Mouse (Mus musculus) lung, embryonic 14.5 days (tissue): ENCODE results near the gene Ggn. TPM values are rescaled to one million over a fixed set of nuclear protein-coding genes. Genes with fewer than 3 reads are reported as not detected.
"Not testable (repeated sequence)": the region's sequence is repeated elsewhere in the genome, so short reads cannot be mapped to it uniquely, and the experiment has no call there.

Experiments
- ATAC-seq: fragments of 200-750 bp; cut with Nextera tagmentation; 2 replicates; pipeline ENCODE4 v1.8.0; 2017; ENCODE audit warnings: mild to moderate bottlenecking, moderate TSS enrichment, moderate library complexity; ENCODE audit not compliant: insufficient read depth
- DNase-seq: peaks from one replicate; pipeline ENCODE4 v3.0.0-alpha.2; 2015
- H3K27ac ChIP-seq: fragments of 300-500 bp; sonication (generic); 2 replicates; pipeline ENCODE4 v1.5.1; 2014; ENCODE audit warnings: low read depth, mild to moderate bottlenecking, moderate library complexity
- H3K27me3 ChIP-seq: fragments of 300-500 bp; sonication (generic); 2 replicates; pipeline ENCODE4 v1.6.1; 2014; ENCODE audit warnings: low read length, control low read depth; ENCODE audit not compliant: insufficient read depth
- H3K36me3 ChIP-seq: fragments of 300-500 bp; sonication (generic); 2 replicates; pipeline ENCODE4 v1.6.1; 2014; ENCODE audit warnings: control low read depth; ENCODE audit not compliant: insufficient read depth
- H3K4me1 ChIP-seq: fragments of 300-500 bp; sonication (generic); 2 replicates; pipeline ENCODE4 v1.6.1; 2014; ENCODE audit warnings: antibody characterized with exemption, control low read depth; ENCODE audit not compliant: insufficient read depth
- H3K4me2 ChIP-seq: fragments of 300-500 bp; sonication (generic); 2 replicates; pipeline ENCODE4 v1.6.1; 2014; ENCODE audit warnings: mild to moderate bottlenecking
- H3K4me3 ChIP-seq: fragments of 300-500 bp; sonication (generic); 2 replicates; pipeline ENCODE4 v1.5.1; 2014; ENCODE audit warnings: low read depth, low read length
- H3K9ac ChIP-seq: fragments of 300-500 bp; sonication (generic); 2 replicates; pipeline ENCODE4 v1.6.1; 2014
- H3K9me3 ChIP-seq: fragments of 300-500 bp; sonication (generic); 2 replicates; pipeline ENCODE4 v1.6.1; 2016; ENCODE audit warnings: low read depth, low read length, control low read depth
- CTCF ChIP-seq: IDR thresholded peaks from 2 replicates; pipeline ENCODE4 v1.5.1; 2016; ENCODE audit warnings: antibody characterized with exemption, low read depth
- WGBS: fragments of 180-500 bp; shearing (Covaris S2); extraction: QIAGEN DNeasy Blood & Tissue Kit; methylation state at CpG from one replicate; pipeline ENCODE4 v1.1.7; 2014; 5-methylcytosine and 5-hydroxymethylcytosine counted together
- polyA plus RNA-seq: library from polyadenylated mRNA; unstranded; fragments of >200 nt; fragmentation: Nextera tagmentation; extraction: Ambion mirVana; gene quantifications from 2 replicates; pipeline ENCODE4 v1.2.1, GENCODE M21; 2014

Gene Ggn
- polyA plus RNA-seq, 1 experiment from 2014 or later, result 0.17 TPM

DNA sequence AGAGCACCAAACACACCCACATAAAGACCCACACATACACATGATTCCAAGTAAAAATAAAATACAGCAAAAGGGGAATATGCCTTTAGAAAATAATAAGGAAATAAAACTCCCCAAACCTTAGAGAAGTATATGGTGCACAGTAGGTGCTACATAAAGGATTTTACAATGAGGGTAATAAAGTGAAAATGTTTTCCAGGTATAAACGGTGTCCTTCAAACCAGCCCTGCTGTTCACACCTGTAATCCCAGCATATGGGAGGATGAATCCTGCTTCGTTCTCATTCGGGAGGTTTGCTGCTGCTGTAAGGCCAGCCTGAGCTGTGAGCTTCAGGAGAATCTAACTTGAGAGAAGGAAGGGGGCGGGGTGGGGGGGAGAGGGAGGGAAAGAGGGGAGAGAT is 35.8 kb upstream of the Ggn start:
- Histone ChIP-seq H3K4me3 (peak overlapping the region; percentile 18), H3K9ac (peak overlapping the region; percentile 29; the same call in 1 of the 2 replicates), H3K9me3 (no peaks in the 10 kb centered on the region), H3K27me3 (no peaks in the 10 kb centered on the region), H3K27ac (no peak overlapping the region), H3K36me3 (no peaks in the 10 kb centered on the region), H3K4me2 (peak overlapping the region; percentile 59), H3K4me1 (no peaks in the 10 kb centered on the region)
- ATAC-seq (no peak), DNase-seq (no peak)
- no peak for TF ChIP-seq CTCF
- 3% methylated on average over 4 of the region's 4 CpGs for WGBS

DNA sequence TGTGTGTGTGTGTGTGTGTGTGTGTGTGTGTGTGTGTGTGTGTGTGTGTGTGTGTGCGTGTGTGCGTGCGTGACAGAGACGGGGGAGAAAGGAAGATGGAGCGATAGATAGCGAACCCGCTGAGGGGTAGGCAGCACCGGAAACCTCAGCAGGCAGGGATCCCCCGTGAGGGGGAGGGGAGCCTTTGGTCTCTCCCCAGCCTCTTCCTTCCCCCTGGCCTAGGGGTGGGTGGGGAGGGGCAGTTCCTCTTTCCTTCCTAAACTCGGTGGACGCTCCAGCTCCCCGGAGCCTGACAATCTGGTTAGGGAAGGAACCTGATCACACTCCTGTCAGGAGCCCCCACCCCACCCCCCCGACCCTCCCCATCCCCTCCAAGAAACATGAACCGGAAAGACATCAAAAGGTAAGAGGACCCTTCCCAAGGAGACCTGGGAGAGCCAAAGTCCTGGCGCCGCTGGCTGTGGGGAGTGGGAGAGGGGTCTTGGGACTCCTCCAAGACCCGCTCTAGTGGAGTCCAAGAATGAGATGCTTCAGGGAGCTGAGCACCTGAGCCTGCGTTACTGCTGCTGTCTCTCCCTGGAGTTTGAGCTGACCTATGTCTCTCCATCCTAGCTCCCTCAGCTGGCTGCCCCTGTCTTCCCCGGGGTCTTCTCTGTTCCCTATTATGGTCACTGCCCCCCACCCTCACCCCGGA is 35.2 kb upstream of the Ggn start, which contains the start of gene Rasgrp4:
Rasgrp4 (plus strand) TSS at position 159 of the 694 bp plus-strand sequence.
- no peak for TF ChIP-seq CTCF
- peak; percentile 65; the same call in 1 of the 2 replicates for ATAC-seq
- Histone ChIP-seq H3K9ac (peak within 1 kb of the TSS; percentile 29; the same call in 1 of the 2 replicates), H3K36me3 (no peaks in the 10 kb centered on the region), H3K4me3 (peak within 1 kb of the TSS; percentile 18), H3K4me1 (no peaks in the 10 kb centered on the region), H3K27ac (no peak within 1 kb of the TSS), H3K4me2 (peak within 1 kb of the TSS; percentile 59), H3K27me3 (no peaks in the 10 kb centered on the region), H3K9me3 (no peaks in the 10 kb centered on the region)
- peak; percentile 62 for DNase-seq
- WGBS, result 0% methylated on average over 17 of the region's 20 CpGs

DNA sequence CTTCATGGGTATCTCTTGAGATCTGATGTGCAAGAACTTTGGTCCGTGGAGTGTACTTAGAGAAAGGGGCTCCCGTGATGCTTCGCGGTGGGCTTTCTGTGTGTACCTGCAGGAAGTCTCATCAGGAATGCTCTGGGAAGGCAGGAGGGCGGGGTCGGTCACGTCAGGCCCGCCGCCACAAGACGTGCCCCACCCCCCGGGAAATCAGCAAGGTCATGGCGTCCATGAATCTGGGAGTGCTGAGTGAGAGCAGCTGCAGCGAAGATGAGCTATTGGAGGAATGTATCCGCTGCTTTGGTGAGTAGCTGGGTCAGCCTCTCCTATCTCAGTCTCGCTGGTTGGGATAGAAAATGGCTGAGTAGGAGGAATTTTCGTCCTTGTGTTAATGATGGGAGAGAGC is 32.6 kb upstream of the Ggn start:
- no peaks in the 10 kb centered on the region for H3K9me3 ChIP-seq
- no peak for DNase-seq
- no peak for TF ChIP-seq CTCF
- ATAC-seq, result no peak
- H3K4me2 ChIP-seq, result no peak overlapping the region
- H3K4me3 ChIP-seq, result no peak overlapping the region
- no peak overlapping the region for H3K9ac ChIP-seq
- H3K27me3 ChIP-seq, result no peaks in the 10 kb centered on the region
- H3K27ac ChIP-seq, result no peak overlapping the region
- H3K36me3 ChIP-seq, result no peaks in the 10 kb centered on the region
- H3K4me1 ChIP-seq, result no peaks in the 10 kb centered on the region
- WGBS, result 33% methylated on average over 16 of the region's 16 CpGs

DNA sequence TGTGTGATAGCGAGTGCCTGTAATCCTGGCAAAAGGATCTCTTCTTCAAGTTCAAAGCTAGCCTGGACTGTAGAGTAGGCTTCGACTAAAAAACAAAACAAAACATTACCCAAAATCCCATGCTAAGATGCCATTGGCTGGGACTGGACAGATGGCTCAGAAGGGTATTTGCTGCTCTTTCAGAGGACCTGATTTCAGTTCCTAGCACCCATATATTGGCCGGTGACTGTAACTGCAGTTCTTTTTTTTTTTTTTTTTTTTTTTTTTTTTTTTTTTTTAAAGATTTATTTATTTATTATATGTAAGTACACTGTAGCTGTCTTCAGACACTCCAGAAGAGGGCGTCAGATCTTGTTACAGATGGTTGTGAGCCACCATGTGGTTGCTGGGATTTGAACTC is 30.8 kb upstream of the Ggn start:
- not testable (repeated sequence) for H3K27ac ChIP-seq, H3K4me3 ChIP-seq, H3K27me3 ChIP-seq, H3K9me3 ChIP-seq, DNase-seq, H3K4me1 ChIP-seq, H3K9ac ChIP-seq, ATAC-seq, H3K4me2 ChIP-seq, H3K36me3 ChIP-seq
- 84% methylated on average over 3 of the region's 4 CpGs for WGBS

DNA sequence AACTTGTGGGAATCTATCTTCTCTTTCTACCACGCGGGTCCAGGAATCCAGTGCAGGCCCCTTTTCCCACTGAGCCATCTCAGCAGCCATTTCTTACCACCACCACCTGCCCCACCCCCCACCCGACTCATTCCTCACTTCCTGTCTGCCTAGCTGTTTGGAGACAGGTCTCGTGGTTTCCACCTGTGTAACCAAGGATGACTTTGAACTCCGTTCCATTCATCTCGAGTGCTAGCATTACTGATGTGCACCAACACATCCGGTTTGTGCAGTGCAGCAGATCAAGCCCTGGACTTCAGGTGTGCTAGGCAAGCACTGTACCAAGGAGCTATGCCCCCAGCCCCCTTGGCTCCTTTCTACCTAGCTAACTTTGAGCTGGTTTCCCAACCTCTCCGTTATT is 28.6 kb upstream of the Ggn start:
- no peak overlapping the region for H3K9ac ChIP-seq

DNA sequence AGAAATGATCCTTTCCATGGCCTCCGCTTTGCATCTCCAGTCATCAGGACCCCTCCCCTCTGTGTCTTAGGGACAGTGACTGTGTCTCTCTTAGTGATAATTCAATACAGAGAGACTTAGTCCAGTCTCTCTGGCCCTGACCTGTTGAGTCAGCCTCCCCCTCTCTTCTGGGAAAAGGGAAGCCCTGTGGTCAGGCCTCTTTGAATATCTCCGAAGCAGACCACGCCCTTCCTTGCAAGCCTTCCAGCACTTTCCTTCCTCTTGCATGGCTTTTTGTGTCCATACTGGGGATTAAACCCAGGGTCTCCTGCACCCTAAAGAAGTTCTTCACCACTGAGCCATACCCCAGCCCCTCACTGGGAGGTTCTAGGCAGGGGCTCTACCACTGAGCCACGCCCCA is 26.0 kb upstream of the Ggn start:
- Histone ChIP-seq H3K4me2 (no peak overlapping the region), H3K27ac (no peak overlapping the region), H3K27me3 (no peaks in the 10 kb centered on the region), H3K9me3 (no peaks in the 10 kb centered on the region), H3K4me1 (no peaks in the 10 kb centered on the region), H3K9ac (no peak overlapping the region), H3K4me3 (no peak overlapping the region), H3K36me3 (no peaks in the 10 kb centered on the region)
- DNase-seq, result no peak
- no peak for TF ChIP-seq CTCF
- ATAC-seq, result no peak
- 86% methylated on average over 4 of the region's 4 CpGs for WGBS

More for the DNA sequence above, 28.6 kb upstream of the Ggn start:
- H3K27ac ChIP-seq, result no peak overlapping the region
- 65% methylated on average over 8 of the region's 8 CpGs for WGBS
- no peak for TF ChIP-seq CTCF
- ATAC-seq (no peak), DNase-seq (no peak)
- no peaks in the 10 kb centered on the region for H3K36me3 ChIP-seq
- no peaks in the 10 kb centered on the region for H3K4me1 ChIP-seq
- H3K27me3 ChIP-seq, result no peaks in the 10 kb centered on the region
- H3K9me3 ChIP-seq, result no peaks in the 10 kb centered on the region
- H3K4me3 ChIP-seq, result no peak overlapping the region
- no peak overlapping the region for H3K4me2 ChIP-seq

DNA sequence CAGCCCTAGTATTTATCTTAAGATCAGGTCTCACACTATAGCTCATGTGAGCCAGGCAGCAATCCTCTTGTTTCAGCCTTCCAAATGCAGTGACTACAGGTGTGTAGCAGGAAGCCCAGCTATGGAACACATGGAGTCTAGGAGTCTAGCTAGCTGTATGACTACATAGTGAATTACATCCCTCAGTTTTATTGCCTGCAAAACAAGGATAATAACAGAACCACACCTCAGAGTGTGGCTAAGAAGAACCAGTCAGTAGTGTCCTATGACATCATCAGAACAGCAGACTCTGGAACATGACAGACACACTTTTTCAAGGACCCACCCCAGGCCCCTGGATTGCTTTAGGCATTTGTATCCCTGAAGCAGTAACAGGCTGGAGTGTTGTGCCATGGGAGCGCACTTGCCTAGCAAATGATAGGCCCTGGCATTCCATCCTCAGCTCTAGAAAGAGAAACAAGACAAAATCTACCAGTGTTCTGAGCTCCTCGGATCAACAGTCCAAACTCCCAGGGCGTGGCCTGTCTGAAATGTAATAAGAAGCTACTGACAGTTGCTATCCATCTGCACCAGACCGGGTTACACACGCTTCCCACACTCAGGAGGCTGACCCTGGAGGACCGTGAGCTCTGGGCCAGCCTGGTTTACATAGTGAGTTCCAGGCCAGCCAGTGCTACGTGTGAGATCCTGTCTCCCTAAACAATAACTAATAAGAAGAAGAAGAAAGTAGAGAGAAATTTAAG is 23.2 kb upstream of the Ggn start:
- DNase-seq (no peak), ATAC-seq (no peak)
- H3K4me1 ChIP-seq, result no peaks in the 10 kb centered on the region
- H3K9me3 ChIP-seq, result no peaks in the 10 kb centered on the region
- H3K27ac ChIP-seq, result no peak overlapping the region
- no peak for TF ChIP-seq CTCF
- H3K4me3 ChIP-seq, result no peak overlapping the region
- 65% methylated on average over 7 of the region's 7 CpGs for WGBS
- no peak overlapping the region for H3K4me2 ChIP-seq
- no peak overlapping the region for H3K9ac ChIP-seq
- H3K27me3 ChIP-seq, result no peaks in the 10 kb centered on the region
- H3K36me3 ChIP-seq, result no peaks in the 10 kb centered on the region
